Mouse (Mus musculus): Measurements from ENCODE around the gene Ucma.

DNA sequence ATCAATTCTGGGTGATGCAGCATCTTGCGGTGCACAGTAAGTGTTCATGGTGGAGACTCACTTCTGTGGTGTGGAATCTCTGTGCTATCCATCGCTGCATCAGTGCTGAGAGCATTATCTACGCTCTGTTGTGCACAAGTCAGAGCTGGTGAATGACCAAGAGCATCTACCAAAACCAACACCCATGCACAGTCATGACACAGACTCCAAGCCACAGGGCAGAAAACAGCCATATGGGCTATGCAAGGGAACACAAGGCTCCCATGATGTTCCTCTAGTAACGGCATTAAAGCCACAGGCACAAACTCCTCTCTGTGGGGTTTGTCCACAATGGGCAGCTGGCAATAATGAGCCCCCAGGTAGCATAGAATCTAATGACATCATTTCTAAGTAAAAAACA is 53.9 kb downstream of the Ucma start:
- no peak for TF ChIP-seq POLR2A (IDR thresholded peaks at IDR 0.05; ENCODE audit: borderline replicate concordance, control insufficient read depth, low read depth, low read length)
- TF ChIP-seq CTCF (IDR thresholded peaks at IDR 0.05; ENCODE audit: control insufficient read depth, insufficient read depth, low read length), result no peak

Measured in bone marrow, adult 2 months (tissue).